Mouse (Mus musculus): Measurements from ENCODE around the gene Cdh4. TPM values are rescaled to one million over a fixed set of nuclear protein-coding genes. Genes with fewer than 3 reads are reported as not detected.

The Cdh4 gene
- polyA plus RNA-seq, 1 experiment from 2014 or later = 3.0 TPM

- Histone ChIP-seq H3K4me3 (ENCODE audit: low read depth, low read length) (no peak overlapping the region), H3K9me3 (ENCODE audit: control insufficient read depth) (no peaks in the 10 kb centered on the region), H3K27me3 (replicated peaks; ENCODE audit: control insufficient read depth, insufficient read depth, low read length) (no peaks in the 10 kb centered on the region), H3K27ac (ENCODE audit: low read depth, low read length) (no peak overlapping the region), H3K4me2 (replicated peaks; ENCODE audit: low read depth) (no peak overlapping the region), H3K36me3 (ENCODE audit: control insufficient read depth, insufficient read depth) (no peaks in the 10 kb centered on the region), H3K9ac (ENCODE audit: low read depth, low read length) (no peak overlapping the region), H3K4me1 (replicated peaks; ENCODE audit: control insufficient read depth, insufficient read depth, low read length) (no peaks in the 10 kb centered on the region)
- no peak for TF ChIP-seq CTCF (IDR thresholded peaks at IDR 0.05; ENCODE audit: low read depth)
- WGBS = 89% methylated on average over 9 of the region's 9 CpGs
- ATAC-seq = no peak
Measured at GRCm38 (mm10) chr2:179650168-179650567, 207.9 kb downstream of the Cdh4 start.

GRCm38 (mm10) chr2:179655506-179655905, 213.3 kb downstream of the Cdh4 start:
- Histone ChIP-seq H3K4me2 (replicated peaks; ENCODE audit: low read depth) (no peak overlapping the region), H3K27me3 (replicated peaks; ENCODE audit: control insufficient read depth, insufficient read depth, low read length) (no peaks in the 10 kb centered on the region), H3K36me3 (ENCODE audit: control insufficient read depth, insufficient read depth) (no peaks in the 10 kb centered on the region), H3K27ac (ENCODE audit: low read depth, low read length) (no peak overlapping the region), H3K9me3 (ENCODE audit: control insufficient read depth) (no peaks in the 10 kb centered on the region), H3K4me1 (replicated peaks; ENCODE audit: control insufficient read depth, insufficient read depth, low read length) (no peaks in the 10 kb centered on the region), H3K9ac (ENCODE audit: low read depth, low read length) (no peak overlapping the region), H3K4me3 (ENCODE audit: low read depth, low read length) (no peak overlapping the region)
- ATAC-seq = no peak
- WGBS = 66% methylated on average over 3 of the region's 3 CpGs
- no peak for TF ChIP-seq CTCF (IDR thresholded peaks at IDR 0.05; ENCODE audit: low read depth)

- H3K27ac ChIP-seq (ENCODE audit: low read depth, low read length) = no peak overlapping the region
- 0 out of 2 replicates have a peak, but pooled peaks cover 3% of the 10 kb centered on the region for H3K27me3 ChIP-seq (replicated peaks; ENCODE audit: control insufficient read depth, insufficient read depth, low read length)
- no peaks in the 10 kb centered on the region for H3K4me1 ChIP-seq (replicated peaks; ENCODE audit: control insufficient read depth, insufficient read depth, low read length)
- H3K9ac ChIP-seq (ENCODE audit: low read depth, low read length) = no peak overlapping the region
- H3K4me2 ChIP-seq (replicated peaks; ENCODE audit: low read depth) = no peak overlapping the region
- H3K36me3 ChIP-seq (ENCODE audit: control insufficient read depth, insufficient read depth) = no peaks in the 10 kb centered on the region
- H3K9me3 ChIP-seq (ENCODE audit: control insufficient read depth) = no peaks in the 10 kb centered on the region
- TF ChIP-seq CTCF (IDR thresholded peaks at IDR 0.05; ENCODE audit: low read depth) = no peak
- ATAC-seq = no peak
- no peak overlapping the region for H3K4me3 ChIP-seq (ENCODE audit: low read depth, low read length)
- WGBS = 86% methylated on average over 1 of the region's 1 CpGs
Measured at GRCm38 (mm10) chr2:179659254-179659653, 217.0 kb downstream of the Cdh4 start.

- peak; percentile 76 for ATAC-seq
- WGBS = 2% methylated on average over 20 of the region's 20 CpGs
- 0 out of 2 replicates have a peak overlapping the region, but pooled peaks have one; percentile 11 for H3K4me3 ChIP-seq (ENCODE audit: low read depth, low read length)
- no peak overlapping the region for H3K27ac ChIP-seq (ENCODE audit: low read depth, low read length)
- H3K36me3 ChIP-seq (ENCODE audit: control insufficient read depth, insufficient read depth) = no peaks in the 10 kb centered on the region
- no peak overlapping the region for H3K9ac ChIP-seq (ENCODE audit: low read depth, low read length)
- no peak for TF ChIP-seq CTCF (IDR thresholded peaks at IDR 0.05; ENCODE audit: low read depth)
- H3K4me2 ChIP-seq (replicated peaks; ENCODE audit: low read depth) = peak overlapping the region; percentile 49
- H3K4me1 ChIP-seq (replicated peaks; ENCODE audit: control insufficient read depth, insufficient read depth, low read length) = no peaks in the 10 kb centered on the region
- H3K27me3 ChIP-seq (replicated peaks; ENCODE audit: control insufficient read depth, insufficient read depth, low read length) = 0 out of 2 replicates have a peak, but pooled peaks cover 3% of the 10 kb centered on the region
- H3K9me3 ChIP-seq (ENCODE audit: control insufficient read depth) = no peaks in the 10 kb centered on the region
Measured at GRCm38 (mm10) chr2:179661998-179662714, 219.9 kb downstream of the Cdh4 start.

GRCm38 (mm10) chr2:179662739-179663138, 220.5 kb downstream of the Cdh4 start:
- H3K9me3 ChIP-seq (ENCODE audit: control insufficient read depth) = no peaks in the 10 kb centered on the region
- ATAC-seq = no peak
- H3K4me2 ChIP-seq (replicated peaks; ENCODE audit: low read depth) = peak overlapping the region; percentile 49
- TF ChIP-seq CTCF (IDR thresholded peaks at IDR 0.05; ENCODE audit: low read depth) = no peak
- no peaks in the 10 kb centered on the region for H3K36me3 ChIP-seq (ENCODE audit: control insufficient read depth, insufficient read depth)
- 0 out of 2 replicates have a peak overlapping the region, but pooled peaks have one; percentile 11 for H3K4me3 ChIP-seq (ENCODE audit: low read depth, low read length)
- 10% methylated on average over 9 of the region's 9 CpGs for WGBS
- H3K27ac ChIP-seq (ENCODE audit: low read depth, low read length) = no peak overlapping the region
- H3K9ac ChIP-seq (ENCODE audit: low read depth, low read length) = no peak overlapping the region
- H3K27me3 ChIP-seq (replicated peaks; ENCODE audit: control insufficient read depth, insufficient read depth, low read length) = 0 out of 2 replicates have a peak, but pooled peaks cover 3% of the 10 kb centered on the region
- no peaks in the 10 kb centered on the region for H3K4me1 ChIP-seq (replicated peaks; ENCODE audit: control insufficient read depth, insufficient read depth, low read length)

GRCm38 (mm10) chr2:179663652-179664051, 221.4 kb downstream of the Cdh4 start:
- Histone ChIP-seq H3K4me1 (replicated peaks; ENCODE audit: control insufficient read depth, insufficient read depth, low read length) (no peaks in the 10 kb centered on the region), H3K9ac (ENCODE audit: low read depth, low read length) (no peak overlapping the region), H3K36me3 (ENCODE audit: control insufficient read depth, insufficient read depth) (no peaks in the 10 kb centered on the region), H3K4me3 (ENCODE audit: low read depth, low read length) (no peak overlapping the region), H3K27ac (ENCODE audit: low read depth, low read length) (no peak overlapping the region), H3K9me3 (ENCODE audit: control insufficient read depth) (no peaks in the 10 kb centered on the region), H3K4me2 (replicated peaks; ENCODE audit: low read depth) (no peak overlapping the region), H3K27me3 (replicated peaks; ENCODE audit: control insufficient read depth, insufficient read depth, low read length) (0 out of 2 replicates have a peak, but pooled peaks cover 3% of the 10 kb centered on the region)
- peak; percentile 47 for TF ChIP-seq CTCF (IDR thresholded peaks at IDR 0.05; ENCODE audit: low read depth)
- 46% methylated on average over 9 of the region's 9 CpGs for WGBS
- no peak for ATAC-seq

Data from intestine, postnatal 0 days (tissue).